ENCODE assay signal across 13 mouse cellular contexts in the genomic region with DNA sequence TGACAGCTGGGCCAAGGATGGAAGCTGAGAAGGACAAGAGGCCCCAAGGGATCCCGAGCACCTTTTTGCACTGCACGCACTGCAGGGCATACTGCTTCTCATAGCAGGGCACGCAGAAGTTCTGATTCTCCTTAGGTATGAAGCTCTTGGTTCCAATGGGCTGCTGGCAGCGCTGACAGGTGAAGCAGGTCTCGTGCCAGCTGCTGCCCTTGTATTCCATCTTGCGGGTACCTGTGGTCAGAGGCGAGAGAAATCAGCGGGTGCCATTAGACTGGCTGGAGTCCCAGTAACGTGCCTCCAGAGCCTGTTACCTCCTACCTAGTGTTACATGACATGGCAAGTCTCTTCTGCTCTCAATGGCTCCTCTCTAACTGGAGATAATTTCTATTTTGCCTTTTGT. TPM values are rescaled to one million over a fixed set of nuclear protein-coding genes. Genes with fewer than 3 reads are reported as not detected.
A peak's percentile ranks its signal among the peaks of the same experiment; 100 is the strongest.
DNase-seq lines count a peak whose midpoint lies in the region; TF ChIP-seq lines count a peak whose summit lies in the region.
"Had no signal": no experiment of that assay in that cellular context is flagged by ENCODE, and none has a peak within 500 bp of the region (broad histone marks: within the 10 kb centered on the region; RNA-seq: fewer than 3 reads in every experiment).

No protein-coding gene starts in this region.

- peak overlapping the region; percentile 33; the same call in 1 of the 2 replicates for H3K27ac ChIP-seq in layer of hippocampus, adult 2 months
- H3K27ac ChIP-seq: embryonic facial prominence, embryonic 12.5 days; forebrain, embryonic 12.5 days; hindbrain, embryonic 12.5 days had no signal

- peak; percentile 57 to 69 for DNase-seq in cerebellum, postnatal 10 days
- DNase-seq in cerebellum, adult 8-10 months: no peak
- DNase-seq in heart, adult 11 months: peak; percentile 90
- DNase-seq in heart, postnatal 4 days: no peak
- no peak for DNase-seq in layer of hippocampus, adult 2 months (ENCODE audit: low spot score in 2 of 2)
- DNase-seq in layer of hippocampus, adult 9-10 months (ENCODE audit: low spot score): no peak
- DNase-seq: adrenal gland, postnatal 14 days; gastrocnemius, postnatal 10 days; heart, postnatal 36 days; kidney, adult 8-10 months had no signal

- no peak overlapping the region for H3K4me3 ChIP-seq in layer of hippocampus, adult 2 months
- H3K4me3 ChIP-seq: embryonic facial prominence, embryonic 12.5 days; forebrain, embryonic 12.5 days; hindbrain, embryonic 12.5 days had no signal

- no peak for TF ChIP-seq CTCF in layer of hippocampus, adult 2 months (conservative IDR thresholded peaks at IDR 0.05)

RNA-seq across cellular contexts. Expression of a gene that starts 33.1 kb away (rescaled TPM):
- total RNA-seq in heart, postnatal 4 days (2021): 1 to 10 TPM; 9.2 to 9.8 TPM
- 10 to 100 TPM; 24.2 to 26.8 TPM for total RNA-seq in layer of hippocampus, adult 2 months (2021)

RNA-seq across cellular contexts. Expression of a gene that starts 33.2 kb away (rescaled TPM):
- 10 to 100 TPM; 16.3 to 17.3 TPM for total RNA-seq in heart, postnatal 4 days (2021)
- total RNA-seq in layer of hippocampus, adult 2 months (2021): 10 to 100 TPM; 26.8 to 42.4 TPM

Comparison
In these comparisons a context has a peak if more than half of its experiments do, and no peak if none do; other contexts are left out.
1. DNase-seq: peak in cerebellum, postnatal 10 days (2 of 2) and heart, adult 11 months (single experiment); none in cerebellum, adult 8-10 months (single experiment), heart, postnatal 4 days (single experiment), layer of hippocampus, adult 2 months (0 of 2) and layer of hippocampus, adult 9-10 months (single experiment).